26 mouse cellular contexts compared by ENCODE assay signal in the genomic region with DNA sequence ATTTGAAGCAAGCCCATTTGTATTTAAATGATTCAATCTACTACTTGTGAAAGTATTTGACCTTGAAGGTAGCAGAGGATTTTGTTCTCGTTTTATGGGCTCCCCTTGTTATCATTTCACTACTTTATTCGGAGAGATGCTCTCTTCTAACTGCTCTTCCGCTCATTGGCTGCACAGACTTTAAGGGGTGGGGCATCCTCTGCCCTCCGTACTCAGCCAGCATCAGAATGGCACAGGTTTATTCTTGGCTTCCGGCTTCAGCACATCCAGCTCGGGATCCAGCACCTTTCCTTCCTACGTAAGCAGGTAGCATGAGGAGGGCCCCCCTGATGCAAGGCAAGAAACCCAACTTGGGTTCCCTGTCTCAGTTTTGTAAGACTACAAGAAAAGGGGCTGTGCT.
DNase-seq lines count a peak whose midpoint lies in the region; ATAC-seq lines count a peak whose summit lies in the region.
"Had no signal": no experiment of that assay in that cellular context is flagged by ENCODE, and none has a peak within 500 bp of the region (broad histone marks: within the 10 kb centered on the region; RNA-seq: fewer than 3 reads in every experiment).

No protein-coding gene starts in this region.

- DNase-seq in kidney, adult 11 months = peak; percentile 41
- DNase-seq in kidney, adult 9 months = peak; percentile 40
- peak; percentile 66 for DNase-seq in ES-CJ7 (ENCODE audit: low read depth, low spot score)
- peak; percentile 17 to 28 for DNase-seq in kidney, postnatal 36 days
- no peak for DNase-seq in left cerebral cortex, adult 11 months (ENCODE audit: low spot score)
- DNase-seq in lung, postnatal 14 days = no peak
- DNase-seq: adrenal gland, adult 2 months; adrenal gland, postnatal 25 days; B cell, adult 2 months; cerebellum, adult 18-20 months; cerebellum, adult 9-11 months; cerebellum, postnatal 36 days; gastrocnemius, postnatal 10 days; heart, adult 18-20 months; heart, postnatal 10 days; heart, postnatal 4 days had no signal

- H3K27ac ChIP-seq in kidney, embryonic 16.5 days (ENCODE audit: low read length) = no peak overlapping the region
- H3K27ac ChIP-seq in kidney, embryonic 14.5 days (ENCODE audit: low read depth, low read length) = no peak overlapping the region
- H3K27ac ChIP-seq: embryonic facial prominence, embryonic 13.5 days; forebrain, embryonic 12.5 days; heart, embryonic 10.5 days; hindbrain, embryonic 12.5 days had no signal

- no peak overlapping the region for H3K4me2 ChIP-seq in kidney, embryonic 16.5 days (replicated peaks; ENCODE audit: low read depth, low read length)
- no peak overlapping the region for H3K4me2 ChIP-seq in kidney, embryonic 14.5 days (replicated peaks; ENCODE audit: low read depth, low read length)
- H3K4me2 ChIP-seq: embryonic facial prominence, embryonic 13.5 days; forebrain, embryonic 12.5 days; hindbrain, embryonic 12.5 days had no signal

- H3K27me3 ChIP-seq in kidney, embryonic 16.5 days (ENCODE audit: insufficient read depth, low read length) = no peaks in the 10 kb centered on the region
- H3K27me3 ChIP-seq in kidney, embryonic 14.5 days (ENCODE audit: control insufficient read depth, insufficient read depth, low read length) = no peaks in the 10 kb centered on the region
- H3K27me3 ChIP-seq: embryonic facial prominence, embryonic 13.5 days; forebrain, embryonic 12.5 days; hindbrain, embryonic 12.5 days had no signal

- H3K36me3 ChIP-seq in kidney, embryonic 16.5 days (ENCODE audit: insufficient read depth, low read length) = peaks cover 6% of the 10 kb centered on the region; the same call in 1 of the 2 replicates
- H3K36me3 ChIP-seq in kidney, embryonic 14.5 days (ENCODE audit: control insufficient read depth, insufficient read depth, low read length) = no peaks in the 10 kb centered on the region; the same call in 1 of the 2 replicates

- 86% methylated on average over 7 of the region's 7 CpGs for WGBS in kidney, embryonic 16.5 days
- WGBS in kidney, embryonic 14.5 days = 89% methylated on average over 7 of the region's 7 CpGs

- H3K4me1 ChIP-seq in kidney, embryonic 16.5 days (ENCODE audit: insufficient read depth, low read length) = no peaks in the 10 kb centered on the region
- no peaks in the 10 kb centered on the region for H3K4me1 ChIP-seq in kidney, embryonic 14.5 days (ENCODE audit: control insufficient read depth, insufficient read depth, low read length)
- H3K4me1 ChIP-seq: embryonic facial prominence, embryonic 13.5 days; forebrain, embryonic 12.5 days; hindbrain, embryonic 12.5 days had no signal

- no peak overlapping the region for H3K4me3 ChIP-seq in kidney, embryonic 16.5 days (ENCODE audit: low read length)
- no peak overlapping the region for H3K4me3 ChIP-seq in kidney, embryonic 14.5 days (ENCODE audit: low read length)
- H3K4me3 ChIP-seq: embryonic facial prominence, embryonic 13.5 days; forebrain, embryonic 12.5 days; heart, embryonic 10.5 days; hindbrain, embryonic 12.5 days had no signal

- ATAC-seq in kidney, embryonic 16.5 days (ENCODE audit: low FRiP score, low TSS enrichment) = no peak
- ATAC-seq in kidney, embryonic 14.5 days (ENCODE audit: low FRiP score, low TSS enrichment) = no peak
- ATAC-seq: activated CD4-positive, CD25-positive, alpha-beta regulatory T cell, adult 4 months; CD4-positive, CD25-positive, alpha-beta regulatory T cell, adult 4 months; forebrain, embryonic 16.5 days had no signal

- H3K9ac ChIP-seq in kidney, embryonic 16.5 days (replicated peaks; ENCODE audit: low read length) = no peak overlapping the region
- H3K9ac ChIP-seq in kidney, embryonic 14.5 days (ENCODE audit: low read depth, low read length) = no peak overlapping the region
- H3K9ac ChIP-seq: embryonic facial prominence, embryonic 13.5 days; forebrain, embryonic 12.5 days; hindbrain, embryonic 12.5 days had no signal

- no peaks in the 10 kb centered on the region for H3K9me3 ChIP-seq in kidney, embryonic 16.5 days (ENCODE audit: low read length)
- H3K9me3 ChIP-seq in kidney, embryonic 14.5 days (ENCODE audit: control insufficient read depth, low read length) = no peaks in the 10 kb centered on the region
- H3K9me3 ChIP-seq: embryonic facial prominence, embryonic 13.5 days; forebrain, embryonic 12.5 days; G1E; heart, embryonic 10.5 days; hindbrain, embryonic 12.5 days had no signal

Comparison
In these comparisons a context has a peak if more than half of its experiments do, and no peak if none do; other contexts are left out.
1. DNase-seq: peak in kidney, adult 11 months (single experiment), kidney, adult 9 months (single experiment), ES-CJ7 (single experiment) and kidney, postnatal 36 days (2 of 2); none in left cerebral cortex, adult 11 months (single experiment) and lung, postnatal 14 days (single experiment).